Mouse (Mus musculus) retina, embryonic 14.5 days (tissue): ENCODE measurements around the gene Naaladl2.
A peak's percentile ranks its signal among the peaks of the same experiment; 100 is the strongest.

Experiments
- DNase-seq: peaks from one replicate; pipeline ENCODE4 v3.0.0-alpha.2; 2015; ENCODE audit warnings: low spot score

Gene Naaladl2

GRCm38 (mm10) chr3:24938507-24939182 is 205.4 kb downstream of the Naaladl2 start:
- no peak for DNase-seq

- no peak for DNase-seq
Observed at GRCm38 (mm10) chr3:24921811-24922210, 222.2 kb downstream of the Naaladl2 start.

GRCm38 (mm10) chr3:24921401-24921800 is 222.7 kb downstream of the Naaladl2 start:
- DNase-seq, result no peak

- DNase-seq, result no peak
Observed at GRCm38 (mm10) chr3:24905425-24905960, 238.6 kb downstream of the Naaladl2 start.

GRCm38 (mm10) chr3:24888801-24889200 is 255.3 kb downstream of the Naaladl2 start:
- no peak for DNase-seq

- DNase-seq, result no peak
Observed at GRCm38 (mm10) chr3:24872254-24872653, 271.8 kb downstream of the Naaladl2 start.

GRCm38 (mm10) chr3:24852936-24853335 is 291.1 kb downstream of the Naaladl2 start:
- no peak for DNase-seq

- no peak for DNase-seq
Observed at GRCm38 (mm10) chr3:24796739-24797138, 347.3 kb downstream of the Naaladl2 start.

GRCm38 (mm10) chr3:24787451-24788148 is 356.5 kb downstream of the Naaladl2 start:
- DNase-seq, result no peak

- no peak for DNase-seq
Observed at GRCm38 (mm10) chr3:24784108-24784507, 360.0 kb downstream of the Naaladl2 start.

- DNase-seq, result no peak
Observed at GRCm38 (mm10) chr3:24783462-24783829, 360.6 kb downstream of the Naaladl2 start.

GRCm38 (mm10) chr3:24782784-24783461 is 361.1 kb downstream of the Naaladl2 start:
- no peak for DNase-seq

- DNase-seq, result no peak
Observed at GRCm38 (mm10) chr3:24781687-24782086, 362.4 kb downstream of the Naaladl2 start.

- DNase-seq, result no peak
Observed at GRCm38 (mm10) chr3:24778416-24778815, 365.6 kb downstream of the Naaladl2 start.

- no peak for DNase-seq
Observed at GRCm38 (mm10) chr3:24749055-24749454, 395.0 kb downstream of the Naaladl2 start.

GRCm38 (mm10) chr3:24747182-24747856 is 396.7 kb downstream of the Naaladl2 start:
- no peak for DNase-seq

- peak; percentile 4 for DNase-seq
Observed at GRCm38 (mm10) chr3:24743946-24744345, 400.1 kb downstream of the Naaladl2 start.

- no peak for DNase-seq
Observed at GRCm38 (mm10) chr3:24719181-24719749, 424.8 kb downstream of the Naaladl2 start.

GRCm38 (mm10) chr3:24714770-24715169 is 429.3 kb downstream of the Naaladl2 start:
- DNase-seq, result no peak

GRCm38 (mm10) chr3:24705778-24706423 is 438.2 kb downstream of the Naaladl2 start:
- peak; percentile 53 for DNase-seq

GRCm38 (mm10) chr3:24690162-24690915 is 453.7 kb downstream of the Naaladl2 start:
- no peak for DNase-seq
